Mouse (Mus musculus): ENCODE data around the gene Pex11a. TPM values are rescaled to one million over a fixed set of nuclear protein-coding genes. Genes with fewer than 3 reads are reported as not detected.
A peak's percentile ranks its signal among the peaks of the same experiment; 100 is the strongest.
"Not testable (repeated sequence)": the region's sequence is repeated elsewhere in the genome, so short reads cannot be mapped to it uniquely, and the experiment has no call there.

Gene Pex11a
- total RNA-seq (2021) = 10 to 100 TPM; 12.9 to 14.1 TPM
- long read RNA-seq, experiment 1, transcript Pex11a-203 (2 exons, 1,044 nt) = major isoform, 6 of 14 reads
- long read RNA-seq, experiment 1, partial matches to known transcripts = 0 of 14 reads
- long read RNA-seq, experiment 1, other reads (novel, unspliced or antisense) = 6 of 14 reads
- long read RNA-seq, experiment 2, partial matches to known transcripts = 0 of 12 reads
- long read RNA-seq, experiment 2, other reads (novel, unspliced or antisense) = 10 of 12 reads

GRCm38 (mm10) chr7:79742659-79743536, at the start of gene Pex11a, which contains the start of gene Wdr93:
Gene Pex11a, minus strand, starts transcription at chr7:79743131.
Gene Wdr93, plus strand, starts transcription at chr7:79743163.
- DNase-seq (ENCODE audit: low spot score) = peak; percentile 77

DNA sequence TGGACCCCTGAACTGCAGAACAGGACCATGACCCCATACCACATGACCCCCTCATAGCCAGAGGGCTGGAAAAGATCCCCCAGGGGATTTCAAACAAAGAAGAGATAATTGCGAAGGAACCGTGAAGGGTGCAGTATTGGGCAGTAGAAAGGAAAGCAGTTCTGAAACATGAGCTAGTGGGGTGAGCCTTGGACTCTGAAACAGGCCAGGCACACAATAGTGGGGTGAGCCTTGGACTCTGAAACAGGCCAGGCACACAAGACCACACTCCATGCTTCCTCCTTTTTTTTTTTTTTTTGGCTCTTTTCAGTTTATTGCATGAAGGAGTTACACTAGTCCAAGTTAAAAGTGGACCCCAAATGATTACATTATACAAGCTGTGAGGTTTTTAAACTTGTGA, 46.9 kb upstream of the Pex11a start:
- not testable (repeated sequence) for DNase-seq (ENCODE audit: low spot score)

DNA sequence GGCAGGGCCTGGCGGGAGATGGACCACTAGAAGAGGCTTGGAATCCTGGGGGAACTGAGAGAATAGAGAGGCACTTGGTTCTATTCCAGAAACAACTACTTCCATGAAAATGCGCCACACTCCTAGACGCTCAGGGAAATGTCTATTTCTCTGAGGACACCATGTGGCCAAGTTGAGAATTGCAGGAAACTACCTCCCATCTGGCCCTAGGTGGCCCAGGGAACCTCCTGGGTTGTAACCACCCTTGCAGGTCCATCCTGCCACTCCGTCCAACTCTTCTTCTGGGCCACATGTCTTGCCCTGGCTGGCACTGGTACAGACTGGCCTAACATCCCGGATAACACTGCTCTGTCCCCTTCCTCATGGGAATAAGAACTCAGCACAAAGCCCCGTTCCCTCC, 43.4 kb upstream of the Pex11a start:
- DNase-seq (ENCODE audit: low spot score) = peak; percentile 77

GRCm38 (mm10) chr7:79782516-79782855, 39.6 kb upstream of the Pex11a start:
- DNase-seq (ENCODE audit: low spot score) = no peak

- DNase-seq (ENCODE audit: low spot score) = no peak
Observed at GRCm38 (mm10) chr7:79781826-79782515, 39.0 kb upstream of the Pex11a start.

DNA sequence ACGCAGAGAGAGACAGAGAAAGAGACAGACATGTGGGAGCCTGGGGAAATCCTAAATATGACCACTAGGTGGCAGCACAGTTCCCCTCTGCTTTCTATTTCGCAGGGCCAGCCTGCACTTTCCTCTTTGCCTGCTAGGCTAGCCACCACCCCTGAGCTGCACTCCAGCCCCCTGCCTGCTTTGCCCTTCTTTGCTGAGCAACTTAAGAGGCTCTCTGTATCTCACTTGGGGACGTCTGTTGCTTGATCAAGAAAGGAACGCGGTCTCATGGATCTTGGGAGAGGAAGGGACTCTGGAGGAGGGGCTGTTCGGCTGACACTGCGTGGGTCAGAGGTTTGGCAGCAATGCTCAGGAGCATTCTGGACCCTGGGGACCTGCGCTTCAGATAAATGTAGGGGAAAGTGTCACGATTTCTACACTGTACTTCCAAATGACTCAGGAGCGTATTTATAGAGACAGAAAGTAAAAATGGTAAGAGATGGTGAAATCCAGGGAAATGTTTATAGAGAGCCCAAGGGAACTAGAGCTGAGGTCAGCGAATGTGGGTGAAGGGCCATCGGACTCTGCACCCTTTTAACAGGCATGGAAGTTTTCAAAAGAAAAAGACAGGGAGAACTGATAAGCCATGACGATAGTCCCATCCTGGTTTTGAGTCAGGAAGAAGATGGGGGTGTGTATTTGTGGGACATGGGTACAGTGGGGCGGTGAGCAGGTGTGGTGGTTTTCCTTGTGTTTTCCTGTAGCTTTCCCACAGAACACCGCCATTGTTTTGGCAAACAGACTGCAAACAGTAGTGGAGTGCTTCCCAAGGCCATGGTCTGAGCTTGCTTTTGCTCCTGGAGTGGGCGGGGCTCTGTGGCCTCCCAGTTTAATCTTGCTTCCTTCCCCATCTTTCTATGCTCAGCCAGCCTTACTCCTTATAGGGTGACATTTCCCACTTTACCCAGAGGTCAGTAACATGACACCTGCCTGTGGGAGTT, 38.0 kb upstream of the Pex11a start:
- peak; percentile 79 for DNase-seq (ENCODE audit: low spot score)

DNA sequence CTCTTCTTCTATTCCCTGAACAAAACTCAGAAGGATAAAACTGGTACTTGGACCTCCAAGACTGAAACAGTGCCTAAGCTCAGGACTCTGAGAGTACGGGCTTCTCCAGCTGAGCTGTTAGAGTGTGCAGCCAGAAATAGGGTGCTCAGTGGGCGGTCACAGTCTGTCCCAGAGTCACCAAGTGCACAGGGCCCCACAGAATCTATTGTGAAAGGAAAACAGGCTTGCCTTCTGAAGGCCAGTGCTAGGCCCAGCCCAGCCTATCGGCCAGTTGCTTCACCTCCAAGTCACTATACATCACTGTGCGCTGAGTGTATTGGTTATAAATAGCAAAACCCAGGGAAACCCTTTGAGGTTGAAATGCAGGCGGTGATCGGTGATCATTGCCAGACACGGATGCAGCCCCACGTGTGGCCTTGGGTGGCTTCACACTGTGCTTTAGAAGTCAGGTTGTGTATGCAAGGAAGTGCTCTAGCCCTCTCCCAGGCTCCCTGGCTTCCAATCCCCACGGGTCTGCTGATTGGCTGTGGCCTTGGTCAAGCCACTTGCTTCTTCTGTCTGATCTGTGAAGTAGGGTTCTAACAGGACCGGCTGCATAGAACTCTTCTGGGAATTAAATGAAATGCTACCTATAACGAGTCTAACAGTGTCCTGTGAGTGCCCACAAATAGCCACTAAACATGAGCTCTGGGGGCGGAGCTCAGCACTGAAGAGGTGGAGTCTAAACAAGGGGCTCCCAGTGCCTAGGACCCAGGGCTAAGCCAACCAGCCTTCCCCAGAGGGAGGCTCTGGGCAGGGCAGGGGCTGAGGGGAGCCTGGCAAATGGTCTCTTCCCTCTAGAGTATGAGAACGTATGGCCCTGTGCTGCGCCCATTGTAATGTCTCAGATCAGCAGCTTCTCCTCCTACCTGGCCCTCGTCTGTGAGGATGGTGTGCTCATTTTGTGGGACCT, 28.9 kb upstream of the Pex11a start:
- no peak for DNase-seq (ENCODE audit: low spot score)

DNA sequence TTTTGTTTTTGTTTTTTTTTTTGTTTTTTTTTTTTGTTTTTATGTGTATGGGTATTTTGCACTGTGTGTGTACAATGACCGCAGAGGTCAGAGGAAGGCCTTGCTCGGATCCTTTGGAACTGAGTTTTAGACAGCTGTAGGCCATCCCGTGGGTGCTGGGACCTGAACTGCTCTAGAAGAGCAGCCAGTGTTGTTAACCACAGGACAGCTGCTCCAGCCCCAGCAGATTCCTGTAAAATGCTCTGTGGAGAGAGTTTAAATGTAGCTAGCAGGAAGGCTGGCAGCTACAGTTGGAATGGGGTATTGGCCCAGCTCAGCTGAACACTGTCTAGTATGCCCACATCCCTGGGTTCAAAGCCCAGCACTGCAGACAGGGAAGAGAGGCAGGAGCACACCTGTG, 26.7 kb upstream of the Pex11a start:
- no peak for DNase-seq (ENCODE audit: low spot score)

DNA sequence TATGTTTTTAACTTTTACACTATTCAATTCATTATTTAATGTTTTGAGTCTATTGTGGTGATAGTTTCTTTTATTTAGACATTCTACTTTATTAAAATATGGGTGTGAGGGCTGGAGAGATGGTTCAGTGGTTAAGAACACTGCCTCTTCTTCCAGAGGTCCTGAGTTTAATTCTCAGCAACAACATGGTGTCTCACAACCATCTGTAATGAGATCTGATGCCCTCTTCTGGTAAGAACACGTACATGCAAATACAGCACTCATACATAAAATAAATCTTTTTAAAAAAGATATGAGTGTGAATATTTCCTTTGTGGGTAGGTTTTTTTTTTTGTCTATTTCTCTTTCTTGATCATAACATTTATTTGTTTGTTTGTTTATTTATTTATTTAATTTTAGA, 23.1 kb upstream of the Pex11a start:
- no peak for DNase-seq (ENCODE audit: low spot score)

DNA sequence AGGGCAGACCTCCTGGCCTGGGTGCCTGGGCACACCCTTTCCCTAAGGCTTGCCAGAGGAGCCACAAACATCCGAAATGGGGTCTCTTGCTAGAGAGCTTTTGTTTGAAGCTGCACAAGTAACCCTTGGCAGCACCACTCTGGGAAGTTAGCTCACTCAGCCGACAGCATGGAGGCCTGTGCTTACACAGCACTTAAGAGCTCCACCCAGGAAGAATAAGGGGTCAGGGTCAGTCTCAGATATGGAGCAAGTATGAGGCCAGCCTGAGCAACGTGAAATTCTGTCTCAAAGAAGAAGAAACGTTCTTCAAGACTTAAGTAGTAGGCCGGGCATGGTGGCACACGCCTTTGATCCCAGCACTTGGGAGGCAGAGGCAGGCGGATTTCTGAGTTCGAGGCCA, 19.2 kb upstream of the Pex11a start:
- DNase-seq (ENCODE audit: low spot score) = no peak

- DNase-seq (ENCODE audit: low spot score) = no peak
Observed at GRCm38 (mm10) chr7:79761124-79761876, 18.4 kb upstream of the Pex11a start.

DNA sequence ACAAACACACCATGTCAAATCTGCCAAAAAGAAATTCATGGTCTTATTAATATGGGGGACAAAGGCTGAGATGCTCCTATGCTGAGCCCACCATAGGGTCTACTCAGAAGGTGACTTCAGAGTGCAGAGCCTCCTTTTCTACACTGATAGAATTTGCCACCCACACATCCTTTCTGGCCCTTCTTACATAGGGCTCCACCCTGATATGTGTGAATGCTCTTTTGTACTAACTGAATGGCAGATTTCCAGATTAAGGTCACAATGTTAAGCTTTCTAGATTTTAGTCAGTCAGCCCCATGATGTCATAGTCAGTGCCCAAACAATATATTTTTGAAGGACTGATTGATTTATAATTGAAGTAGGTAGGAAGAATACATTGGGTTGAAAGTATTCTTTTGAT, 16.8 kb upstream of the Pex11a start:
- DNase-seq (ENCODE audit: low spot score) = no peak

- DNase-seq (ENCODE audit: low spot score) = no peak
Observed at GRCm38 (mm10) chr7:79758176-79758575, 15.2 kb upstream of the Pex11a start.

GRCm38 (mm10) chr7:79756334-79756733, 13.4 kb upstream of the Pex11a start:
- no peak for DNase-seq (ENCODE audit: low spot score)

GRCm38 (mm10) chr7:79749511-79749910, 6.6 kb upstream of the Pex11a start:
- DNase-seq (ENCODE audit: low spot score) = no peak

DNA sequence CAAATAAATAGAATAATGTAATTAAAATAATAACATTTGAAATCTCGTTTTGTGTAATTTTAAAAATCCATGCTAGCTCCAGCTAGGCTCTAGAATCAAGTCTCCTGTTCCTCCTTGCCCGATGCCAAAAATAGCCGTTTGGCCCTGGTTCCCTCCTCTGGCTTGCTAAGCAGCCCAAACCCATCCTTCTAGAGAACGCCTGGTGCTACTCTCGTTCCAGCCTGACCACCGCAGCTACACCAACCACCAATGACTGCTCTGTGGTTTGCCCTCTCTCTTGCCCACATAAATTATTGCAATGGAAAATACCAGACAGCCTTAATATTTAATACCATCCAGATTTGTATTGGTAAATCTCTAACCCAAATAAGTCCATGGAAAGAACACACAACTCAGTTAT, 4.7 kb upstream of the Pex11a start:
- DNase-seq (ENCODE audit: low spot score) = no peak

- DNase-seq (ENCODE audit: low spot score) = no peak
Observed at GRCm38 (mm10) chr7:79744585-79744984, 1.7 kb upstream of the Pex11a start.

DNA sequence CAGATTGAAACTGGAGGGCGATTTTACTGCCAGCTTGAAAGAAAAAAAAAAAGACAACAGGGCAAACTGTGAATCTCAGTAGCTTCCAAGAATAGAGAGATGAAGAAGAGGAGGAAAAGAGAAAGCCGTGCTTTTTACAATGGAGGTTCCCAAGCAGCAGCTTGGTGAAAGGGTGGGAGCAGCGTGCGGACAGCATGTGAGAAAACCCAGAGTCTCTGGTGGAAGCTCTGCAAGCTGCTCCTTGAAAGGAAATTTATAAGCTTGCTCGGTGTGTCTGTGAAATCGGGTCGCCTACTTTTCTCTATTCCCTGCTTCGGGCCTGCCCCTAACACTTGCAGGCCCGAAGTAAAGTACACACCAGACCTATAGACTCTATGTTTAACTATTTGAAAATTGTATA, 1.1 kb upstream of the Pex11a start:
- no peak for DNase-seq (ENCODE audit: low spot score)

DNA sequence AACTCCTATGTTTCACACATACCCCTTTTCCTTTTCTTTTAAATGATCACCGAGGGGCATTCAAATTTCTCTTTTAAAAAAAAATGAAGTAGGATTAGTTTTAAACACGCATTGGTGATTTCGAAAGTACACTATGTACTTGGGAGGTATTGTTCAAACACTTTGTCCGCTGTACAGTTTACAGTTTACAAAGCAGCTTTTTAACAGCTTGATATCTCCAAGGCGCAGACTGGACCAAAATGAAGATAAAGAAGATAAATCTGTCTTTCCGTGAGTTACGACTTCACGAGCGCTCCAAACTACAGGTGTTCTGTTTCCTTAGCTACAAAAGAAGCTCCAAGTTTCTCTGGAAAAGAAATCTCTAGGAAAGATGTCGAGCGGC, 663 bp downstream of the Pex11a start:
- no peak for DNase-seq (ENCODE audit: low spot score)

Measured in gastrocnemius, adult 18-20 months (tissue).